Mouse (Mus musculus) spleen, postnatal 14 days (tissue): Measurements from ENCODE around the gene Gm17482.
"Not testable (repeated sequence)": the region's sequence is repeated elsewhere in the genome, so short reads cannot be mapped to it uniquely, and the experiment has no call there.

ENCODE experiments used
- DNase-seq, 2 experiments: peaks; one replicate each; pipeline ENCODE4 v3.0.0; 2021 to 2022; ENCODE audit warnings: low spot score in 2 of 2

Gene Gm17482

DNA sequence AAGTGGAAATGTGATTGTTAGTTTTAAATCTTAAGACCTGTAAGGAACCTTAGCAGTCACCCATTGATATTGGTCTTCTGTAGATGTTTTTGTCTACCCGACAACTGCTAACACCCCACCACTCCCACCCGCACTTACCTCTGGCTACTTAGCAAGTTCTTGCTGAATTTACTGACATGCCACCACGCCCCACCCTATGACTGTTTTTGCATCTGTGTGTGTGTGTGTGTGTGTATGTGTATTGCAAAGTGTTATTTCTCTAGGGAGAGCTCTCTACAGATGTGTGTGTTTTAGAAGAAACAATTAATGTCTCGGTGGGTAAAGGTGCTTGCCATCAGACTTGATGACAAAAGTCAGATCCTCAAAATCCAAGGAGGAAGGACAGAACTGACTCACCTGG is at the start of gene Gm17482:
Gene Gm17482, plus strand, starts transcription at position 301 of the 400 bp plus-strand sequence.
- no peak for DNase-seq

DNA sequence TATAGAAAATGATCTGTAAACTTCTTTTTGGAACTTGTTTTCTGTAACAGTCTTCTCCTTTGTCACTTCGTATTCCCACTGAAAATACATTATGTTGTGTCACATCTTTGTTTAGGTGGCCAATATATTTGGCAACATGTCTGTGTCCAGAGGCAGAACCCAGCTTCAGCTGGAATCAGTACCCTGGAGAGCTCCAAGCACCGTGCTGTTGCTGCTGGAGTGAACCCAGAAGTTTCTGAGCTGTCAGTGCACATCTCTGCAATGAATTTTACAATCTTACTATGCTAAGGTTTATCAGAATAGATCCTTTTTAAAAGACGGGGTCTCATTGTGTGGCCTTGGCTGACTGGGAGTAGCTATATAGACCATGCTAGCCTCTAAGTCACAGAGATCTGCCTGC is 48.3 kb upstream of the Gm17482 start:
- peak in 1 of 2 experiments; percentile 7 for DNase-seq

DNA sequence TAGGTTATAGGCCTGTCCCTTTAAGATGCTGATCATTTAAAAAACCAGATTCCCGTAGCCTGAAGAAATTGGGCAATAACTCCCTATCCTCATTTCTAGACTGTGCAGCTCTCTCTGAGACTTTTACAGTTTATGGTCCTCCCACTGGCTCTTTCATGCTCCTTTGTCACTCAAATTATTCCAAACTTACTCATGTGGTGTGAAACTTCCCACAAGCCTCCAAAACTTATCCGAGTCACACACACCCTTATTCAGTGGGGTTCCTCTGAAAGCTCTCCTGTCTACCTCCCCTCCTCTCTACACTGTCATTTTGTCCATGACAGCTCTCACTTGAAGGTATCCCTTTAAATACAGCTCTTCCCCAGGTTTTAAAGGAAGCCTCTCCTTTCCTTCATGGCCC is 46.0 kb upstream of the Gm17482 start:
- DNase-seq: no peak

DNA sequence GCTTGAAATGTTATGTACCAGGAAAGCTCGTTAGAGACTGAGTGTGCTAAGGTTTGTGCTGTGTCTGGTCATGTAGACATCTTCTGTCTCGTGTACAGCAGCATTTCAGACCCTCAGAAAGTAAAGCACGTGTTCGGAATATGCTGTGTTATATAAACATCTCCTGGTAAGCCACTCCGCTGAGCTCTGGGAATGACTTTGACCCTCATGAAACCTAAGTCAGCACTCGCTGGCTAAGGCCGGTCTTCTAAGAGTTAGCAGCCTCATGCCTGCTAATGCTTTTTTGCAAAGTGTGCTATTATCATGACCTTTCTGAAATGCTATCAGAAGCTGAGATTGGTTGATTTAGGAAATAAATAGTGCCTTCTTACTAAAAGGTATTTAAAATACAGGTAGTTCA is 36.0 kb upstream of the Gm17482 start:
- no peak for DNase-seq

DNA sequence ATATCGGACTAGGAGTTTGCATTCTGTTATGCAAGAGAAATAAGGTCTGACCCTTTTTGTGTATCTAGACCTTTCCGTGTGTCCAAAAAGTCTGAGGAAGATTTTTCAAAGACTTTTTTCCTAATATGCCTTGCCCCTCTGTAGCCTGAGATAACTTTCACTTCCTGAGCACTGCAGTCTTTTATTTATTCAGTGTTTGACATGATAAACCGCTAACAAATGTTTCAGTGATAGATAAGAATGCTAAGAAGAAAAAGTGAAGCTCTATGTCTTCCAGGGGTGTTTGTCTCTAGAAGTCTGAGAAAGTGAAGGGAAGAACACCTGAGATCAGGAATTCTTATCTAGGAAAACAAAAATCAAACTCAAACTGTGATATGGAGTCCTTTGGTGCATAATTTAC is 26.4 kb upstream of the Gm17482 start:
- DNase-seq: no peak

DNA sequence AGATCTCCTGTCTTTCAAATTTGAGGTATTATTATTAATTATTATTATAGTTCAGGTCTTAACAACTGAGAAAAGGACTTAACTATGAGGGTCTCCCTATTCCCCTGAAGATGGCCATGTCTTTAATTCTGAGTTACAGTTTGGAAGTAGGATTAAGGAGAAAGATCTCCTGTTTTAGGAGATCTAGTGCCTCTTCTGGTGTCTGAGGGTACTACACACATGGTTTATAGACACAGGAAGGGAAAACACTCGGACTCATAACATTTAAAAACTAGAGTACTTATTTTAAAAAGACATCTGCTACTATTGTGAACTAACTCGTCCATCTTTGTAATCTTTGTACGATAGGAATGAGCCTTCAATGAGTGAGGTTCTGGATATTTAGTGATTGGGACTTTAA is 24.1 kb upstream of the Gm17482 start:
- DNase-seq: no peak

DNA sequence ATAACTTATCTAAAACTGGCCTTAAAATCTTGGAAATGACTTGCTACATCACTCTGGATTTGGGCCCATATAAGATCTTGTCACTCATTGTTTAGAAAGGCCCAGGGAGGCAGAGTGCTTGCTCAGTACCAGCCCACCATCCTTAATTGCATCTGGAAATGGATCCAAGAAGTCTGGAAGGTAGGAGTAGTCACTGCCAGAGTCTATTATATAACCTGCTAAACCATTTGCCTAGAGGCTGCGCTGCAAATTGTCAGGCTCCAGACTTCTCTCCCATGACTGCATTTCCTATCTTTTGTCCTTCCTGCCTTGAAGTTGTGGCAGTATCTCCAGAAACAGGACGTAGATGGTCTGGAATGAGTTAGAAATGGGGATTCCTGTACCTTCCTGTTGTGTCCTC is 17.0 kb upstream of the Gm17482 start:
- DNase-seq: no peak

DNA sequence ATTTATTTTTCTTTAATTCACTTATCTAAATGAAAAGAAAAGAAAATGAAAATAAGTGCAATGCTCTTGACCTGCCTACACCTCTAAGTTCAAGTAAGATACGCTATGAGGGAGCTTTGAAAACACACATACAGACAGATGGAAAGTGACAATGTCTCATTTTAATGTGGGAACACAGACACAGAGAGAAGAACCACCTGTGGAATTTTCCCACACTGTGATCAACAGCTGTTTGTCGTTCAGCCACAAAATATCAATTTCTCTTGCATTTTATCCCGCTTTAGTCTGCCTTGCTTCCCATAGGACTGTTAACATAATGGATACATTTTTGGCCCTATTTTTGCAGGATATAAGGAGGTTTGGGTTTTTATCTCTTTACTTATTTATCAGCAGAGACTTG is 16.3 kb upstream of the Gm17482 start:
- DNase-seq: no peak

DNA sequence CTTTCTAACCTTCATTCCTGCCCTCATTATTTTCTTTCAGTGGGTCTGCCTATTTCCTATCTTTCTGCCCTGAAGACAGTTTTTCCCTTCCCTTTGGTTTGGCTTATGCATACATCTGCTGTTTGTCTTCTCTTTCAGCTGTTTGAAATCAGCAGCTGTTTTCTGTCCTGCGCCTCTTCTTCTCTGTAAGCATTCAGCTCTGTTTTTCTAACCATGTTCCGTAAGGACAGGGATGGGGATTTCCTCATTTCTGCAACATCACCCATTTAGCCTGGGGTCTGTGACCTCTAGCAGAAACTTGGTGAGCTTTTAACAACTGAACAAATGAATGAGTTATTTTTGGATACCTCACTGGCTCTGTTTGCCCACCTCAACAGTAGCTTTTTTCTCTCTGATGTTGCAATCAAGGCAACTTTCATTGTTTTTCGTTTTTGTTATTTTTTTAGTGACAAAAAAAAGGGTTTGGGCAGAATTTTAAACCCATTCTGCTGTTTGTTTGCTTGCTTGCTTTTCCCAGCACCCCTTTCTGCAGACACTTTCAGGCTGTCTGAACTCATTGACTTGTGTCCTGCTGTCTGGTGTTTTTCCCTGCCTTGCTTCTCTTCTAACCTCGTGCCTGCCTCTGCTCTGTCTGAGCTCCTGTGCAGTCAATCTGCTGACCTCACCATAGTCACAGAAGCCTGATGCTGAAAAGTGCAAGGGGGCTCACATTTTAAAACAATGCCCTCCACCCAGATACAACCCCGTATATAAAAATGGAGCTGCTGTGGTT is 14.8 kb upstream of the Gm17482 start:
- DNase-seq: no peak

DNA sequence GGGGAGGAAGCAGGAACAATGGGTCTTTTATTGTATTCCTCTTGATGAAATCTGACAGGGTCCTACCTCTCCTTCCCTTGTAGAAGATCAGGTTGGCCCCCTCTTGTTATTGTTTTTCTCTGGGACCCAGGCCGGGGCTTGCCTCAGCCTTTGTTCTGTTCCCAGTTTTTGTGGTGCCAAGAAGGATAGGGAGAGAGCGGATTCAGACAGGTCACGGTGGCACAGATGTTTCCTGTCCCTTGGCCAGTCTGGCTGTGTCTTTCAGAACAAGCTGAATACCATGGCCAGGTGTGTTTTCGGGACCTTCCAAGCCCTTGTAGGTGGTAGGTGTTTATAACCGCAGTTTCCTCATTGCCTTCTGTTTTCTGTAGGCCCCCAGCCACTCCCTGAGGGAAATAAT is 14.0 kb upstream of the Gm17482 start:
- DNase-seq: no peak

DNA sequence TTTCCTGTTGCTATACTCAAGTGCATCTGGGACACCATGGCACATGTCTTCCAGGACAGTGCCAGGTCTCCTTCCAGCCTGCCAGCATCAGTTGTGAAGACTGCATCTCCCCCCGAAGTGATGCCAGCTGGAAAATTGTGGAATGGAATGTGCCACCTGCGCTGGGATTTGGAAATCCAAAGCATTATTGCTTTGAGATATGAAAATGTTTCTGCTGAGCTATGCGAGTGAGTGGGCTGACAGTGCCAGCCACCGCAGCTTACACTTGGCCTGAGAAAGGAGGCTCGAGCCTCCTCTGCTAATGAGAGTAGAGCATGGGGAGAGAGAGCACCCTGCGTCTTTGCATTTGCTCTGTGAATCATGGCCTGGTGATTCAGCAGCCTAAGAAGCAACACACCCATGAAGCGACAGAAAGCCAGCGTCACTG is 5.9 kb upstream of the Gm17482 start:
- DNase-seq: no peak

DNA sequence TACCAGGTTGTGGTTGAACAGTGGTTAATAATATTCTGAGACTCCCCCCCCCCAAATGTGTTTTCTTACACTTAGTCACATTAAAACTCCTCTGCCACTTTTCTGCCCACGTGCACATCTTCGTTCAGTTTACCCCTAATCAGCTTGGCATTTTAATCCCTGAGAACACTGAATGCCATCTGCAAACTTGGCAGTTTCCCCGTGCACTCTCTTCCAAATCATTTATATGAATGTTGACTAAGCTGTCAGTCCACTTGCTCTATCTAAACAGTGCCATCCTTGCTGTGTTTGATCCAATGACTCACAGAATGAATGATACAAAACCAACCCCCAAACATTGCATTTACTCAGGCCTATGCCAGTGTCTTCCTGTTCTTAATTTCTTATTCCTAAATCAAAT is 1.6 kb upstream of the Gm17482 start:
- DNase-seq: no peak

DNA sequence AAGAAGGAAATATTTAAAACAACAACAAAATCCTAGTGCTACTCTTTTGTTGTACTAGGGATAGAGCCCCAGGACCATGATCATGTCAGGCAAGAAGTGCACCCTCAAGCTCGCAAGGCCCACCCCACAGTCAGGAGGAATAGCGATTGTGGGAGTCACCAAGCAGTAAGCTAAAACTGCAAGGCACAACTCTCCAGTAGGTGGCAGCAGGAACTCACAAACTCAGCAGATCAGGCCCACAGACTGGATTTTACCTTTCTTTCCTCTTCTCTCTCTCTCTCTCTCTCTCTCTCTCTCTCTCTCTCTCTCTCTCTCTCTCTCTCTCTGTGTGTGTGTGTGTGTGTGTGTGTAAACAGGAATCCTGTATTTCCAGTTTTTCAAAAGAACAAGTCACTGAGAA is 386 bp downstream of the Gm17482 start:
- DNase-seq: peak in 1 of 2 experiments; percentile 34

DNA sequence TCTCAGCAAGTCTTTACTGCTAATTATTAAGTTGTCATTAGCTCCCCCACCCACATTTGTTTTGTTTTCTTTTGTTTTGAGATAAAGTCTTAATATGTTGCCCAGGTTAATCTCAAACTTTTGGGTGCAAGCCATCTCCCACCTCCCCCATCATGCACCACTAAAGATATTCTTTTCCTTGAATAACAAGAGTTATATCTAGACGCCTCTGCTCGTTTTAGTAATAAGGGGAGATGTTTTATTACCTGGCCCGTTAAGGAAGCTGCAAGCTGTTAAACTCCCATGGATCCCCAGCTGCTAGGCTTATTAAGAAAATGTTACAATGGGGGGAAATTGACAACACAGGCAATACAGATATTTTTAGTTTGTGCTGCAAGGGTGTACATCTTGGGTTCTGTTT is 3.4 kb downstream of the Gm17482 start:
- DNase-seq: no peak

DNA sequence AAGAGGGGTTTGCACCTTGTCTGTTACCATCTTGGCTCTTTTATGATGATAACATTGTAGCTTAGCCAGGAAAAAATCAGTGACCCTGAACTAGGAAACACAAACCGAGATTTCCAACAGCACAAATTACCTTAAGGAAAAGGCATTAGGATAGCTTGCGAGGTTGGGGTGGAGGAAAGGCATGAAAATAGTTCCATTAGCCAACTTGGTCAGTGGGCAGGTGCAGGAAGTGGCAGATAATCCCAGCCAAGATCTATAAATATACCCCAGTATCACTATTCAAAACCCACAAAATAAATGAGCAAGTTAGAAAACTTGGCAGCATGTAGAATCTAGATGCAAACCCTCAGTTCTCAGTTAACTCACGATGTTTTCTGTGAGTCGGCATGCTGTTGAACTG is 4.7 kb downstream of the Gm17482 start:
- DNase-seq: no peak

DNA sequence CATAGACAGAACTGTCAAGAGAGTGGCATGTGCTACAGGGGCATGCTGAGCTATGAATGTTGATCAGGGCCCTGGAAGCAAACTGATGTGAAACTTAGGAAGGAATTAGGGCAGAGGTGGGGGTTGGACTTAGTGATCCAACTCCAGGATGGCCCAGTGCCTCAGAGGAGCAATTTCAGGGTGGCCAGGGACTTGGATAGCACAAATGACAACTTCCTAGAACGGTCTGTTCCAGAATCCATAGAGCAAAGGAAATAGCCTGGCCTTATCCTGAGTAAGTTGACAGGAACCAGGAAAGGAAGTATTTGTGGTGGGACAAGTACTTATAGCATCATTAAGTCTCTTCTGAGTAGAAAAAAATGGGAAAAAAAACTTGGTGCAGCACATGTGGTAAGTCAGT is 5.4 kb downstream of the Gm17482 start:
- no peak for DNase-seq

DNA sequence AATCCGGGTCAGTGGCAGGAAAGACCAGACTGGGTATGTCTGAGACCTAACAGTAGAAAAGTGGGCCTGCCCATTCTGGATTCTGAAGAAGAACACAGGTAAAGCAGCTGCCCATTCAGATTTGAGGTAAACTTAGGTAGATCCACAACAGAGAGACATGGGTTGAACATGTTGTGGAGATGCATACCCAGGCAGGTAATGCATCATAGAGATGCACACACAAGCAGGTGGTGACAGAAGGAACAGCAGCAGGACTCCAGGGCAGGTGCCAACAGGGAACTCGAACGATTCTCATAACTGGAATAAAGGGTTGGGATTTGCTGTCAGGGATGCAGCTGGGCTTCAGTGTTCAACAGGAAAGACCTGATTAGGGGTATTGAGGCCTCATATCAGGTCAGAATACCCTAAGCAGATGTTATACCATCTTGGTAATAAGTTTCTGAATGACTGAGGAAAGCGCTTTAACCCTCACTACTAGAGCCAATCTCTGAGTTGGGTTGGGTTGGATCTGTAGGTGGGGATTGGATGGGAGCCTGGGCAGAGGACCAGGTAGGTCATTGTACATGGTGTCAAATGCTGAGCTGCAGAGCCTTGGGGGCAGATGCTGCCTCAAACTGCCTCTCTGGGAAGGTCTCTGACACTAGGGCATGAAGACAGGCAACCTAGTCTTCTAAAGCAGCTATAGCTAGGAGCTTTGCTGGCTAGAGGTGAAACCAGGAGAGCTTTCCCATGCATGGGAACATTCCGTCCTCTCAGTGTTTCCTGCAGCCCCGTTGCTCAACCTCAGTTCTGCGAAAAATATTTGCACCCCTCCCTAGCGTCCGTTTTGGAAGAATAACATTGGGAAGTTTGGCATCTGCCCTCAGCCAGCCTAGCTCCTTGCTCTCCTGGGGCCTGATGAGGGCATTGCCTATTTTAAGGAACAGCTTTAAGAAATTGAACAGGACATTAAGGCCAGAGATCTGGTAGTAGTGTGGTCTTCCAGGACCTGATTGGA is 11.2 kb downstream of the Gm17482 start:
- no peak for DNase-seq

DNA sequence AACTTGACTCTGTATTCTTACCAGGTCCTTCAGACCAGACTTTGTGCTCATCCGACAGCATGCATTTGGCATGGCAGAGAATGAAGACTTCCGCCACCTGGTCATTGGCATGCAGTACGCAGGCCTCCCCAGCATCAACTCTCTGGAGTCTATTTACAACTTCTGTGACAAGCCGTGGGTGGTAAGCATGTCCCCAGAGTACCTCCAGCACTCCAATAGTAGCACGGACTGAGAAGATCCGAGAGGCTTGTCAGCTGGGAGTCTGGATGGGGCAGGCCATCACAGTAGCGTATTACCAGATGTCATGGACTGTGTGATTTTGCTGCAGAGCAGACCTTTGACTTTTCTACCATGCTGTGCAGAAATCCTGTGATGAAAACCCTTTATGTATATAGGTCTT is 12.2 kb downstream of the Gm17482 start:
- no peak for DNase-seq

DNA sequence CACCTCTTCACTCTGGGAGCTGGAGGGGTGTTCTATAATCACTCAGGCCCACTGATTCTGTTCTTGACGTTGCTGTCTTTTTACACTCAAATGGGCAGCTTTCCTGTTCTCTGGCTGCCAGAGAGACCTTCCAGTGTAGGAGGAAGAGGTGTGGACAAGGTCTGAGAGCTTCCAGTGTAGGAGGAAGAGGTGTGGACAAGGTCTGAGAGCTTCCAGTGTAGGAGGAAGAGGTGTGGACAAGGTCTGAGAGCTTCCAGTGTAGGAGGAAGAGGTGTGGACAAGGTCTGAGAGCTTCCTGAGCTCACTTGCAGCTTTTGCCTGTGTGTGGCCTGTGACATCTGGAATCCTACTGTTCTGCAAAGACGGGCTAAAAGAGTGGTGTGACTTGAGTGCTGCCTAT is 13.3 kb downstream of the Gm17482 start:
- not testable (repeated sequence) for DNase-seq

DNA sequence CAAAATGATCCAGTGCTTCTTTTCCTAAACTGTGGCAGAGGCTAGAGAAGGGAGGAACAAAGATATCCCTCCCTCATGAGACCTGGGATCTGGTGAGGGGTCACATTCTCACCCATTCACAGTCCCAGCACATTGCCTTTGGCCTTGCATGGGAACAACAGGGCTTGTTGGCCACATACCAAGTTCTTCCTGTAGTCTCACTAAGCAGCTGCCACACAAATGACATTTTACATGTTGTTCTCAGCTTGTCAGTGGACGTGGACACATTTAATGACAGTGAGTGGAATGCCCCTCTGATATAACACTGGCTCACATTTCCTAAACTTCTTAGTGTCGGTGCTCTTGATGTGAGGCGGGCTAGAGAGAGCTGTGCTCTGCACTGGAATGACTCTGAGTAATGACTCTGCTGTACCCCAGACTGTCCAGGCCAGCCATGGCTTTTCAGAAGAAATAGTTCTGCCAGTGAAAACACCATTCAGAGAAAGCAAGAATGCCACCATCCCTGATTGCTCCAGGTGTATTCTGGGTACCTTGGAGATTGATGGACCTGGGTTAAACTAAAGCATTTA is 14.1 kb downstream of the Gm17482 start:
- no peak for DNase-seq

DNA sequence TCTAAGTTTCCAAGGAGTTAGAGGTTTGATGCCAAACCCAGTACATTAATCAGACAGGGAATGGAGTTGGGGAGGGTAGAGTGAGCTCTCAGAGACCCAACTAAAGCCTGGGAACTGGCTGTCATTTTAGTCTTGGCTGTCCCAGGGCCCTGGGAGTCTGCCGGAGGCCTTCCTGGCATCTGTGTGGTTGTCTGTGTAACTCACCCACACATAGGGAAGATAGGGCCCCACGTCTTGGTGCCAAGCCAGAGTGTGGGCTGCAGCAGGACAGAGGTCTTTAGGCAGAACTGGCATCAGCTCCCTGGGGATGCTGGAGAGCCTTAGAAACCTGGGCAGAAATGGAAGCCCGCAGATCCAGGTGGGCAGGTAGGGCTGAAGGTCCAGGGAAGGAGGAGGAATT is 14.8 kb downstream of the Gm17482 start:
- DNase-seq: no peak

DNA sequence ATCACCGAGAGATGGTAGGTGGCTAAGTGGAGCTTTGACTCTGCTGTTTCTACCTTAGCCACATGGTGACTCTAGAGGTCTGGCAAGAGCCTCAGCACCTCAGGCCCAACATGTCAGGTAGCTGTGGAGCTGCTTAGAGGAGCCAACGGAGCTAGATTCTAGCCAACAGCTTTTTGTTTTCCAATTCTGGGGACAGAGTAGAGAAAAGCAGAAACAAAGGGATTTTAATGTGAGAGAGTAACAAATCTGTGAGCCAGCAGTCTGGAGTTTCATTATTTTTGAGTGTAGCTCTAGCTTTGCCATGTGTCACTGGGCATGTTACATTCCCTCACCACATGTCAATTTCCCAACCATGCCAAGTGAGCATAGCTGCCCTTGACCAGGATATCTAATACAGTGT is 17.1 kb downstream of the Gm17482 start:
- no peak for DNase-seq
